Comparison of ENCODE assay signal across 34 mouse cellular contexts in the genomic region with DNA sequence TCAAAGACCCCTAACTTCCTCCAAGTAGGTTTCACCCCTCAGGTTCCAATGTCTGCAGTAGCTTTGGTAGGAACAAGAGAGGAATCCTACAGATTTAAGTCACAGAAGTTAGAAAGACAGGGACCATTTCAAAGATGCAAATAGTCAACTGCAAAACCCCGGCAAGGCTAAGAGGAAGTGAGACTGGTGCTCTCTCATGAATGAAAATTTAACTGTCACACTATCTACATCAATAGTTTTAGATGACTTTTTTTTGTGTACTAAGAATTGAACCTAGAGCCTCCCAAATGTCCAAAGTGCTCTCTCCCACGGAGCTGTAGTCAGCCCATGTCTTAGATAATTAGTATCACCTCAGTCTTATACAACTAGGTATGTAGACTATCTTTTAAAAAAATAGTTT. TPM values are rescaled to one million over a fixed set of nuclear protein-coding genes. Genes with fewer than 3 reads are reported as not detected.
A peak's percentile ranks its signal among the peaks of the same experiment; 100 is the strongest.
DNase-seq lines count a peak whose midpoint lies in the region; ATAC-seq and TF ChIP-seq lines count a peak whose summit lies in the region.
"Had no signal": no experiment of that assay in that cellular context is flagged by ENCODE, and none has a peak within 500 bp of the region (broad histone marks: within the 10 kb centered on the region; RNA-seq: fewer than 3 reads in every experiment).

No protein-coding gene starts in this region.

- no peaks in the 10 kb centered on the region for H3K9me3 ChIP-seq in kidney, embryonic 15.5 days (replicated peaks)
- H3K9me3 ChIP-seq in liver, postnatal 0 days (ENCODE audit: low read length): no peaks in the 10 kb centered on the region
- no peaks in the 10 kb centered on the region for H3K9me3 ChIP-seq in liver, embryonic 11.5 days (ENCODE audit: control insufficient read depth, low read length)
- H3K9me3 ChIP-seq in forebrain, embryonic 13.5 days (replicated peaks): no peaks in the 10 kb centered on the region
- H3K9me3 ChIP-seq: embryonic facial prominence, embryonic 10.5 days; embryonic facial prominence, embryonic 13.5 days; forebrain, embryonic 12.5 days; heart, embryonic 10.5 days; heart, embryonic 13.5 days; hindbrain, embryonic 12.5 days; hindbrain, embryonic 15.5 days had no signal

- 66% methylated on average over 2 of the region's 2 CpGs for WGBS in kidney, embryonic 15.5 days
- 42% methylated on average over 2 of the region's 2 CpGs for WGBS in liver, postnatal 0 days (ENCODE audit: insufficient replicate concordance)
- WGBS in liver, embryonic 11.5 days: 65% methylated on average over 2 of the region's 2 CpGs
- 82% methylated on average over 2 of the region's 2 CpGs for WGBS in forebrain, embryonic 13.5 days

- 0 out of 2 replicates have a peak overlapping the region, but pooled peaks have one; percentile 50 for H3K27ac ChIP-seq in kidney, embryonic 15.5 days
- 0 out of 2 replicates have a peak overlapping the region, but pooled peaks have one; percentile 18 for H3K27ac ChIP-seq in liver, postnatal 0 days (ENCODE audit: low read depth)
- no peak overlapping the region for H3K27ac ChIP-seq in liver, embryonic 11.5 days (ENCODE audit: low read depth, low read length)
- H3K27ac ChIP-seq in forebrain, embryonic 13.5 days: no peak overlapping the region
- H3K27ac ChIP-seq: embryonic facial prominence, embryonic 10.5 days; embryonic facial prominence, embryonic 13.5 days; forebrain, embryonic 12.5 days; heart, adult 2 months; heart, embryonic 10.5 days; heart, embryonic 13.5 days had no signal

- no peak for ATAC-seq in kidney, embryonic 15.5 days (replicated peaks; ENCODE audit: low FRiP score)
- ATAC-seq in liver, postnatal 0 days: no peak
- no peak for ATAC-seq in liver, embryonic 11.5 days (replicated peaks; ENCODE audit: low FRiP score)
- ATAC-seq in neutrophil, adult 5-6 weeks (ENCODE audit: extremely low read depth, insufficient number of reproducible peaks, low FRiP score, poor library complexity, severe bottlenecking): peak; percentile 64
- no peak for ATAC-seq in forebrain, embryonic 13.5 days
- ATAC-seq: activated CD4-positive, CD25-positive, alpha-beta regulatory T cell, adult 4 months; CD4-positive, CD25-positive, alpha-beta regulatory T cell, adult 4 months; forebrain, embryonic 16.5 days had no signal

- DNase-seq in kidney, postnatal 10 days: no peak
- DNase-seq in liver, postnatal 0 days: no peak
- DNase-seq in liver, embryonic 11.5 days (ENCODE audit: low spot score): no peak
- peak; percentile 66 for DNase-seq in A20 (ENCODE audit: low read depth, low spot score)
- DNase-seq in urinary bladder, postnatal 4 days (ENCODE audit: low spot score in 2 of 2): no peak
- DNase-seq: adrenal gland, adult 8-10 months; adrenal gland, postnatal 25 days; cerebellum, adult 11-12 months; cerebellum, adult 8-10 months; cerebellum, postnatal 10 days; cerebellum, postnatal 36 days; gastrocnemius, postnatal 10 days; gastrocnemius, postnatal 36 days; heart, adult 2 months; heart, postnatal 14 days had no signal

- no peaks in the 10 kb centered on the region for H3K27me3 ChIP-seq in kidney, embryonic 15.5 days
- H3K27me3 ChIP-seq in liver, postnatal 0 days (ENCODE audit: insufficient read depth, low read length): no peaks in the 10 kb centered on the region
- no peaks in the 10 kb centered on the region for H3K27me3 ChIP-seq in liver, embryonic 11.5 days (replicated peaks; ENCODE audit: control insufficient read depth, insufficient read depth, low read length)
- no peaks in the 10 kb centered on the region for H3K27me3 ChIP-seq in forebrain, embryonic 13.5 days
- H3K27me3 ChIP-seq: forebrain, embryonic 12.5 days; heart, embryonic 13.5 days; hindbrain, embryonic 15.5 days had no signal

- H3K4me1 ChIP-seq in kidney, embryonic 15.5 days: peaks cover 18% of the 10 kb centered on the region
- no peaks in the 10 kb centered on the region for H3K4me1 ChIP-seq in liver, postnatal 0 days (ENCODE audit: insufficient read depth)
- no peaks in the 10 kb centered on the region for H3K4me1 ChIP-seq in liver, embryonic 11.5 days (replicated peaks; ENCODE audit: control insufficient read depth, insufficient read depth, low read length)
- H3K4me1 ChIP-seq in forebrain, embryonic 13.5 days: peaks cover 17% of the 10 kb centered on the region
- H3K4me1 ChIP-seq: embryonic facial prominence, embryonic 13.5 days had no signal

- H3K9ac ChIP-seq in kidney, embryonic 15.5 days: no peak overlapping the region
- H3K9ac ChIP-seq in liver, postnatal 0 days (replicated peaks): no peak overlapping the region
- H3K9ac ChIP-seq in liver, embryonic 11.5 days (ENCODE audit: low read depth, low read length): no peak overlapping the region
- no peak overlapping the region for H3K9ac ChIP-seq in forebrain, embryonic 13.5 days
- H3K9ac ChIP-seq: embryonic facial prominence, embryonic 13.5 days; forebrain, embryonic 12.5 days; heart, embryonic 13.5 days; hindbrain, embryonic 12.5 days; hindbrain, embryonic 15.5 days had no signal

- H3K36me3 ChIP-seq in kidney, embryonic 15.5 days: no peaks in the 10 kb centered on the region
- H3K36me3 ChIP-seq in liver, postnatal 0 days (replicated peaks; ENCODE audit: insufficient read depth, low read length): no peaks in the 10 kb centered on the region
- H3K36me3 ChIP-seq in liver, embryonic 11.5 days (ENCODE audit: control insufficient read depth, insufficient read depth, low read length): no peaks in the 10 kb centered on the region
- no peaks in the 10 kb centered on the region for H3K36me3 ChIP-seq in forebrain, embryonic 13.5 days (ENCODE audit: poor library complexity, severe bottlenecking)
- H3K36me3 ChIP-seq: embryonic facial prominence, embryonic 10.5 days; embryonic facial prominence, embryonic 13.5 days; forebrain, embryonic 12.5 days; heart, embryonic 10.5 days; heart, embryonic 13.5 days; hindbrain, embryonic 12.5 days; hindbrain, embryonic 15.5 days had no signal

- no peak overlapping the region for H3K4me3 ChIP-seq in kidney, embryonic 15.5 days (replicated peaks)
- H3K4me3 ChIP-seq in liver, postnatal 0 days (ENCODE audit: low read depth, low read length): no peak overlapping the region
- no peak overlapping the region for H3K4me3 ChIP-seq in liver, embryonic 11.5 days (ENCODE audit: low read depth, low read length)
- no peak overlapping the region for H3K4me3 ChIP-seq in forebrain, embryonic 13.5 days
- H3K4me3 ChIP-seq: embryonic facial prominence, embryonic 10.5 days; embryonic facial prominence, embryonic 13.5 days; erythroblast, embryonic 14.5 days; forebrain, embryonic 12.5 days; heart, adult 2 months; heart, embryonic 10.5 days; heart, embryonic 13.5 days; hindbrain, embryonic 12.5 days; hindbrain, embryonic 15.5 days had no signal

- no peak for TF ChIP-seq EP300 in liver, postnatal 0 days (IDR thresholded peaks at IDR 0.05; ENCODE audit: low read depth)

- no peak overlapping the region for H3K4me2 ChIP-seq in kidney, embryonic 15.5 days
- H3K4me2 ChIP-seq in liver, postnatal 0 days (ENCODE audit: low read depth, low read length): no peak overlapping the region
- H3K4me2 ChIP-seq in liver, embryonic 11.5 days: no peak overlapping the region
- no peak overlapping the region for H3K4me2 ChIP-seq in forebrain, embryonic 13.5 days
- H3K4me2 ChIP-seq: embryonic facial prominence, embryonic 13.5 days; forebrain, embryonic 12.5 days; heart, embryonic 13.5 days; hindbrain, embryonic 12.5 days; hindbrain, embryonic 15.5 days had no signal

- no peak for TF ChIP-seq CTCF in liver, postnatal 0 days (IDR thresholded peaks at IDR 0.05; ENCODE audit: low read depth)

RNA-seq across cellular contexts. Expression of a gene that starts 38.7 kb away (rescaled TPM):
- polyA plus RNA-seq in kidney, embryonic 15.5 days (2015; fragmentation: Nextera tagmentation; extraction: Ambion mirVana): not detected in 2 replicates
- polyA plus RNA-seq in liver, postnatal 0 days (2015; fragmentation: Nextera tagmentation; extraction: Ambion mirVana): not detected in 2 replicates
- polyA plus RNA-seq in liver, embryonic 11.5 days (2014; fragmentation: Nextera tagmentation; extraction: Ambion mirVana): 0.19 and 0.23 TPM in 2 replicates
- not detected in 2 replicates for total RNA-seq in neutrophil, adult 5-6 weeks (2017)
- polyA plus RNA-seq in forebrain, embryonic 13.5 days (2015; fragmentation: Nextera tagmentation; extraction: Ambion mirVana): not detected in 2 replicates
- total RNA-seq: adrenal gland, postnatal 25 days; gastrocnemius, adult 18-20 months; gastrocnemius, postnatal 10 days; gastrocnemius, postnatal 36 days; granulocyte monocyte progenitor cell, adult 5-6 weeks; heart, adult 2 months; heart, postnatal 14 days; hematopoietic stem cell, adult 5-6 weeks had no signal
- polyA plus RNA-seq: activated CD4-positive, CD25-positive, alpha-beta regulatory T cell, adult 4 months; C2C12; CD4-positive, CD25-positive, alpha-beta regulatory T cell, adult 4 months; embryonic facial prominence, embryonic 13.5 days; erythroblast, embryonic 14.5 days; forebrain, embryonic 12.5 days; forebrain, embryonic 16.5 days; heart, embryonic 10.5 days; heart, embryonic 13.5 days; heart, embryonic 16.5 days; hindbrain, embryonic 12.5 days; hindbrain, embryonic 15.5 days had no signal

Comparison
In these comparisons a context has a peak if more than half of its experiments do, and no peak if none do; other contexts are left out.
1. H3K27ac ChIP-seq: peak in kidney, embryonic 15.5 days (single experiment) and liver, postnatal 0 days (single experiment); none in liver, embryonic 11.5 days (single experiment) and forebrain, embryonic 13.5 days (single experiment).